Mouse (Mus musculus) cerebellum, adult 11 months (tissue): ENCODE measurements around the gene Prss38.

Source experiments
- DNase-seq: peaks from one replicate; pipeline ENCODE4 v3.0.0; 2022

The Prss38 gene

GRCm38 (mm10) chr11:59375475-59375874 lies at the start of gene Prss38:
Prss38 (minus strand) TSS chr11:59375657.
- no peak for DNase-seq

- DNase-seq, result no peak
Observed at GRCm38 (mm10) chr11:59423010-59423588, 47.6 kb upstream of the Prss38 start.

- DNase-seq, result no peak
Observed at GRCm38 (mm10) chr11:59421967-59422366, 46.5 kb upstream of the Prss38 start.

- DNase-seq, result no peak
Observed at GRCm38 (mm10) chr11:59421436-59421835, 46.0 kb upstream of the Prss38 start.

- no peak for DNase-seq
Observed at GRCm38 (mm10) chr11:59418708-59419107, 43.3 kb upstream of the Prss38 start.

- no peak for DNase-seq
Observed at GRCm38 (mm10) chr11:59412999-59413863, 37.8 kb upstream of the Prss38 start.

- DNase-seq, result no peak
Observed at GRCm38 (mm10) chr11:59412058-59412457, 36.6 kb upstream of the Prss38 start.

- no peak for DNase-seq
Observed at GRCm38 (mm10) chr11:59410851-59411250, 35.4 kb upstream of the Prss38 start.

GRCm38 (mm10) chr11:59405761-59406160 lies 30.3 kb upstream of the Prss38 start:
- DNase-seq, result no peak

- DNase-seq, result no peak
Observed at GRCm38 (mm10) chr11:59400876-59401275, 25.4 kb upstream of the Prss38 start.

GRCm38 (mm10) chr11:59399830-59400229 lies 24.4 kb upstream of the Prss38 start:
- no peak for DNase-seq

- no peak for DNase-seq
Observed at GRCm38 (mm10) chr11:59397536-59398371, 22.3 kb upstream of the Prss38 start.

- DNase-seq, result no peak
Observed at GRCm38 (mm10) chr11:59394451-59394850, 19.0 kb upstream of the Prss38 start.

- DNase-seq, result no peak
Observed at GRCm38 (mm10) chr11:59393591-59393990, 18.1 kb upstream of the Prss38 start.

- DNase-seq, result no peak
Observed at GRCm38 (mm10) chr11:59392300-59392699, 16.8 kb upstream of the Prss38 start.

- DNase-seq, result no peak
Observed at GRCm38 (mm10) chr11:59390470-59390869, 15.0 kb upstream of the Prss38 start.

- DNase-seq, result no peak
Observed at GRCm38 (mm10) chr11:59389617-59390016, 14.2 kb upstream of the Prss38 start.

GRCm38 (mm10) chr11:59388806-59389205 lies 13.3 kb upstream of the Prss38 start:
- no peak for DNase-seq

- no peak for DNase-seq
Observed at GRCm38 (mm10) chr11:59387471-59387870, 12.0 kb upstream of the Prss38 start.

- DNase-seq, result no peak
Observed at GRCm38 (mm10) chr11:59385123-59385522, 9.7 kb upstream of the Prss38 start.

GRCm38 (mm10) chr11:59384441-59384959 lies 9.0 kb upstream of the Prss38 start:
- no peak for DNase-seq

- no peak for DNase-seq
Observed at GRCm38 (mm10) chr11:59379547-59379946, 4.1 kb upstream of the Prss38 start.

- DNase-seq, result no peak
Observed at GRCm38 (mm10) chr11:59377999-59378398, 2.5 kb upstream of the Prss38 start.
